Mouse (Mus musculus): ENCODE results near the gene Olfr107. TPM values are rescaled to one million over a fixed set of nuclear protein-coding genes. Genes with fewer than 3 reads are reported as not detected.

The Olfr107 gene
- not detected for total RNA-seq (2021)
- long read RNA-seq, experiment 1: 0 reads
- long read RNA-seq, experiment 2: 0 reads

DNA sequence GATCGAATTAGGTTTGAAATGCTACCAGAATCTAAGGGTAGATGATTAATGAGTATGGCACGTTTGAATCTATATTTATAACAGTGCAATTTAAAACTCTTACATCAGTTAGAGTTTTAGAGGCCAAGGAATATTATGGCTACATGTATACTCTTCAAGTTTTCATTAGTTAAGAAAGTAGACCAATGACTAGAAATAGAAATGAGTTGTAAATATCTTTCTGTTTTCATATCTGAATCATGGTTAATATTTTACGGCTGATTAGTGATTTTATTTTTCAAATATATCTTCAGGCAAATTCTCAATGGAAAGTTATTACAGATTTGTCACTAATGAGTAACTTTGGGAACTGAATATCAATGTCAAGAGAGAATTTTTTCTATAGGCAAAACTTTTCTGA is at the start of gene Olfr107:
Gene Olfr107, plus strand, starts transcription at position 301 of the 400 bp plus-strand sequence.
- no peak for DNase-seq

DNA sequence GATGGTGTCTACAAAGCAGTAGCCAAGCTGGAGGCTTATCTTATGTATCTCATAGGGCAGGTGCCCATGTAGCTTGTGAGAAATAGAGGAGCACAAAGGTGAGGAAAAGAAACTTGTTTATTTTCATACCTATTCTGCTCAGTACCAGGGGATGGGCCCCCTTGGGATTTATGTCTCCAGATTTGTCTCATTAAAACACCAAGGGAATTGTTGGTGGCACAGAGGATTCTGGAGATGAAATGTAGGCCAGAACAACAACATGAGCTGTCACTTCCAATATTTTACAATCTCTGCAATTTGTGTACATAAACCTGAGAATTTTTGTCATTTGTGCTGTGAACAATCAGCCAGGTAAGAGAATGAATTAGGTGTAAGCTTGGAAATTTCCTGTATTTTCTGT is 39.7 kb upstream of the Olfr107 start, which contains the start of gene Olfr104-ps:
Gene Olfr104-ps, plus strand, starts transcription at position 301 of the 400 bp plus-strand sequence.
- no peak for DNase-seq

DNA sequence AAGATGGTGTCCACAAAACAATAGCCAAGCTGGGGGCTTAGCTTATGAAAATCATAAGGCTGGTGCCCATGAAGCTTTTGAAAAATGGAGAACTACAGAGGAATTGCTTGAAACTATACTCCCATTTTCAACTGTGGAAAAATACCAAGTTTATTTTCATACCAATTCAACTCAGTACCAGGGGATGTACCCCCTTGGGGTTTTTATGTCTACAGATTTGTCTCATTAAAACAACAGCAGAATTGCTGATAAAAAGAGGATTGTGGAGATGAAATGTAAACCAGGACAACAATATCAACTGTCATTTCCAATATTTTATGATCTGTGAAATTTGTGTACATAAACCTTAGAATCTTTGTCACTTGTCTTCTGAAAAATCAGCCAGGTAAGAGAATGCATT is 20.3 kb upstream of the Olfr107 start, which contains the start of gene Olfr105-ps:
Gene Olfr105-ps, plus strand, starts transcription at position 301 of the 400 bp plus-strand sequence.
- DNase-seq: no peak

DNA sequence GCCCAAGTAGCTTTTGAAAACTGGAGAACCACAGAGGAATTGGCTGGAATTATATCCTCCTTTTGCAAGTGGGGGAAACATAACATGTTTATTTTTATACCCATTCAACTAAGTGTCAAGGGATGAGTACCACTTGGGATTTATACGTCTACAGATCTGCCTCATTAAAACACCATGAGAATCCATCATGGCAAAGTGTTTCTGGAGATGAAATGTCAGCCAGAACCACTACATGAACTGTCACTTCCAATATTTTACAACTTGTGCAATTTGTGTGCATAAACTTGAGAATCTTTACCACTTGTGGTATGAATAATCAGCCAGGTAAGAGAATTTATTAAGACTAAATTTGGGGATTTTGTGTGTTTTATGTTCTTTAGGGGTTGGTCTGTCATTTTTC is 8.9 kb upstream of the Olfr107 start, which contains the start of gene Olfr106-ps:
Gene Olfr106-ps, plus strand, starts transcription at position 301 of the 400 bp plus-strand sequence.
- no peak for DNase-seq

DNA sequence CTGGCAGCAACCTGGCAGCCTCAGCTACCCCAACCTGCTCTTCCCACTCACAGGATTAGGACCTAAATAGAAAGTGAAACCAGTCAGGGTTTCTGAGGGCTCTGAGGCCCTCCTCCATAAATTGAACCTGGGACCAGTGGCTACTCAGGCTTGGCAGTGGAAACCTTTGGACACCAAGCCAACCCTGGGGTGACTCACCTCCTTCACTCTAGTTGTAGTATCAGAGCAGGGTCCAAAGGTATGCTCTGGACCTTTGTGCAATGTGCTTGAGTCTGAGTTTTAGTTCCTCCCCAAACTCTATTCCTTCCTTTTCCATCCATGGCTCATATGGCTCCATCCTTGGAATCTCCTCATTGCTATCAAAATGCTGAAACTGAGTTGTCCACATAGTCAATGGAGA is 14.4 kb downstream of the Olfr107 start:
- DNase-seq: no peak

DNA sequence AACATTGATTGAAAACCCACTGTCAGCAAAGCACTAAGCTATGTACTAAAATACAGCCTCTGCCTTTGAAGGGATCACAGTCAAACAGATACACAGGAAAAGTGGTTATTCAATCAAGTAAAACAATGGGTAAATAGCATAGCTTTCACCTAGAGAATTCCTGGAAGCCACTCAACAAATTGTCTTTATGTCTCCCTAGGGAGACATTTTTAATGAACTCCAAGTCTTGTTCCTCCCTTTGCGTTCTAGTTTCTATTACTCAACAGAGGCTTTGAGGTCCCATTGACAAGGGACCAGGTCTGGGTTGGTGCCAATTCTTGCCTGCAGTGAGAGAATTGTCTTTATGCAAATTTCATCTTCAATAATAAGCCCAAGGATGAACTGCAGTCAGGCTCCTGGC is 46.2 kb downstream of the Olfr107 start, which contains the start of gene Olfr108:
Gene Olfr108, plus strand, starts transcription at position 301 of the 400 bp plus-strand sequence.
- no peak for DNase-seq

Other genes starting within 250 kb of the Olfr107 start
- gene Olfr93, start 237.7 kb upstream of the Olfr107 start, total RNA-seq (2021): not detected
- gene Ubd, start 205.3 kb upstream of the Olfr107 start, total RNA-seq (2021): under 1 TPM in 1 of 2 experiments, not detected in 1; 0.56 TPM
- not detected for gene Olfr94, start 198.2 kb upstream of the Olfr107 start, total RNA-seq (2021)
- gene Olfr95, start 186.1 kb upstream of the Olfr107 start, total RNA-seq (2021): not detected
- gene Olfr96, start 179.1 kb upstream of the Olfr107 start, total RNA-seq (2021): not detected
- gene Olfr97, start 161.9 kb upstream of the Olfr107 start, total RNA-seq (2021): not detected
- not detected for gene Olfr98, start 135.5 kb upstream of the Olfr107 start, total RNA-seq (2021)
- 1 to 10 TPM; 3.8 to 5.3 TPM for gene H2-M3, start 129.0 kb upstream of the Olfr107 start, total RNA-seq (2021)
- gene Olfr99, start 115.8 kb upstream of the Olfr107 start, total RNA-seq (2021): not detected
- not detected for gene Olfr101, start 94.9 kb upstream of the Olfr107 start, total RNA-seq (2021)
- not detected for gene Olfr102, start 82.2 kb upstream of the Olfr107 start, total RNA-seq (2021)
- gene Olfr103, start 59.5 kb upstream of the Olfr107 start, total RNA-seq (2021): not detected
- gene Olfr104-ps, start 39.6 kb upstream of the Olfr107 start, total RNA-seq (2021): not detected
- gene Olfr105-ps, start 20.2 kb upstream of the Olfr107 start, total RNA-seq (2021): not detected
- gene Olfr106-ps, start 8.8 kb upstream of the Olfr107 start, total RNA-seq (2021): not detected
- gene Olfr108, start 46.3 kb downstream of the Olfr107 start, total RNA-seq (2021): not detected
- gene Olfr109, start 59.7 kb downstream of the Olfr107 start, total RNA-seq (2021): not detected
- gene H2-M2, start 84.3 kb downstream of the Olfr107 start, total RNA-seq (2021): not detected
- gene Olfr110, start 93.2 kb downstream of the Olfr107 start, total RNA-seq (2021): not detected
- not detected for gene Olfr111, start 108.8 kb downstream of the Olfr107 start, total RNA-seq (2021)
- not detected for gene Olfr112, start 170.2 kb downstream of the Olfr107 start, total RNA-seq (2021)
- gene Olfr113, start 178.4 kb downstream of the Olfr107 start, total RNA-seq (2021): not detected
- gene Olfr114, start 193.5 kb downstream of the Olfr107 start, total RNA-seq (2021): not detected
- gene Olfr115, start 227.9 kb downstream of the Olfr107 start, total RNA-seq (2021): not detected
- not detected for gene Olfr116, start 228.0 kb downstream of the Olfr107 start, total RNA-seq (2021)

Data from adrenal gland, postnatal 36 days (tissue).